Mouse (Mus musculus) cerebellum, postnatal 25 days (tissue): ENCODE measurements at regions not wholly inside any gene's neighbourhood (a gene's known extent, or its start where the extent isn't known, plus 50 kb on each side); places are given as distances from the start of the nearest gene placed in this dataset.

Experiments used
- DNase-seq, 2 experiments: peaks; one replicate each; pipeline ENCODE4 v3.0.0; 2021; ENCODE audit warnings: mixed read lengths in 2 of 2

- DNase-seq = no peak
These were observed 328.9 kb downstream of the Mex3b start for GRCm38 (mm10) chr7:83195896-83196537.

- DNase-seq = no peak
These were observed 330.4 kb downstream of the Mex3b start for GRCm38 (mm10) chr7:83197490-83197889.

- DNase-seq = no peak
These were observed 334.1 kb downstream of the Mex3b start for GRCm38 (mm10) chr7:83201126-83201686.

- peak; percentile 51 to 74 for DNase-seq
These were observed 334.8 kb downstream of the Mex3b start for GRCm38 (mm10) chr7:83201768-83202493.

- peak; percentile 48 to 69 for DNase-seq
These were observed 336.3 kb downstream of the Mex3b start for GRCm38 (mm10) chr7:83203311-83204012.

- DNase-seq = peak; percentile 16 to 31
These were observed 336.9 kb downstream of the Mex3b start for GRCm38 (mm10) chr7:83204013-83204365.

- peak in 1 of 2 experiments; percentile 24 for DNase-seq
These were observed 337.6 kb downstream of the Mex3b start for GRCm38 (mm10) chr7:83204701-83205100.

- DNase-seq = no peak
These were observed 339.9 kb downstream of the Mex3b start for GRCm38 (mm10) chr7:83206999-83207398.

GRCm38 (mm10) chr7:83211611-83212010, 344.5 kb downstream of the Mex3b start:
- DNase-seq = no peak

- no peak for DNase-seq
These were observed 355.0 kb downstream of the Mex3b start for GRCm38 (mm10) chr7:83222029-83222722.

- DNase-seq = no peak
These were observed 357.2 kb upstream of the Tmc3 start for GRCm38 (mm10) chr7:83227262-83228108.

GRCm38 (mm10) chr7:83230496-83231325, 354.0 kb upstream of the Tmc3 start:
- DNase-seq = peak; percentile 44 to 70

GRCm38 (mm10) chr7:83235659-83236058, 349.1 kb upstream of the Tmc3 start:
- peak; percentile 84 to 89 for DNase-seq

GRCm38 (mm10) chr7:83237336-83237735, 347.4 kb upstream of the Tmc3 start:
- DNase-seq = no peak

GRCm38 (mm10) chr7:83238091-83238490, 346.6 kb upstream of the Tmc3 start:
- peak; percentile 60 to 74 for DNase-seq

- peak; percentile 77 to 83 for DNase-seq
These were observed 342.5 kb upstream of the Tmc3 start for GRCm38 (mm10) chr7:83242233-83242632.

- DNase-seq = no peak
These were observed 338.9 kb upstream of the Tmc3 start for GRCm38 (mm10) chr7:83245867-83246266.

GRCm38 (mm10) chr7:83251995-83252563, 332.6 kb upstream of the Tmc3 start:
- DNase-seq = no peak

GRCm38 (mm10) chr7:83253001-83253400, 331.7 kb upstream of the Tmc3 start:
- no peak for DNase-seq

GRCm38 (mm10) chr7:83253432-83253831, 331.3 kb upstream of the Tmc3 start:
- no peak for DNase-seq

- DNase-seq = no peak
These were observed 330.3 kb upstream of the Tmc3 start for GRCm38 (mm10) chr7:83254411-83254810.
